Mouse (Mus musculus): ENCODE measurements around the gene Zdhhc4.

The Zdhhc4 gene

GRCm38 (mm10) chr5:143328690-143329495, at the start of gene Zdhhc4:
Gene Zdhhc4, minus strand, starts transcription at chr5:143329256.
- DNase-seq (ENCODE audit: low read depth, low spot score) = peak; percentile 77

GRCm38 (mm10) chr5:143376156-143376555, 47.1 kb upstream of the Zdhhc4 start:
- peak; percentile 59 for DNase-seq (ENCODE audit: low read depth, low spot score)

- peak; percentile 73 for DNase-seq (ENCODE audit: low read depth, low spot score)
Measured at GRCm38 (mm10) chr5:143375242-143375641, 46.2 kb upstream of the Zdhhc4 start.

- DNase-seq (ENCODE audit: low read depth, low spot score) = peak; percentile 87
Measured at GRCm38 (mm10) chr5:143372818-143373217, 43.8 kb upstream of the Zdhhc4 start.

GRCm38 (mm10) chr5:143371146-143371510, 42.1 kb upstream of the Zdhhc4 start:
- DNase-seq (ENCODE audit: low read depth, low spot score) = no peak

DNA sequence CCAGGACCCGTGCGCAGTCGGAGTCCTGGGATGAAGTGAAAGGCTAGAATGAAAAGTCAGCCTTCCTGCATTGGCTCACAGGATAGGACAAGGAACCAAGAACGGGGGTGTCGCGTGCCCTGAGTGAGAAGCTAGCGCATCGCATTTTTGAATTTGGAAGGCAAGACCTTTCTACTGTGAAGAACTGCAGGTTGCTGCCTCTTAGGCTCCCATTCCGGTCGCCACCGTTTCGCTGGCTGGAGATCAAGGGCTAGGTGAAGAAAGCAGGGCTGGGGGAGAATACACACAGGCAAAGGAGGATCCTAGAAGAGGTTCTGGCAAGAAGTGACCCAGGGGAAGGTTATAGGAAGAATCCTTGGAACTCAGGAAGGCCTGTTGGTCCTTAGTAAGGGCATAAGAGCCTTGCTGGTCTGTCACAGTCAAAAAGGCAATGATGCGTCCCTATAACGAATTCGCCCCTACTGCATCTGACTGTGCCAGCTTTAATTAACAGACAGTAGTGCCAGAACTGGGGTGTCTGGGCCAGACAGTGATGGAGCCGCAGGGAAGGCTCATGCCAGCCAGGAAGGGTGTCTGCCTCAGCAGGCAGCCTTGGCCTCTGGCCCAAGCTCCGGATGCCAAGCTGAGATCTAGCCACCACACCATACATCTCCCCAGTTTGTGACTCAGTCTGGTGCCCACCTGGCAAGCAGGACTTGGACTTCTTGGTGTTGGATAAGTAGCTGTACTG, 41.5 kb upstream of the Zdhhc4 start:
- DNase-seq (ENCODE audit: low read depth, low spot score) = no peak

DNA sequence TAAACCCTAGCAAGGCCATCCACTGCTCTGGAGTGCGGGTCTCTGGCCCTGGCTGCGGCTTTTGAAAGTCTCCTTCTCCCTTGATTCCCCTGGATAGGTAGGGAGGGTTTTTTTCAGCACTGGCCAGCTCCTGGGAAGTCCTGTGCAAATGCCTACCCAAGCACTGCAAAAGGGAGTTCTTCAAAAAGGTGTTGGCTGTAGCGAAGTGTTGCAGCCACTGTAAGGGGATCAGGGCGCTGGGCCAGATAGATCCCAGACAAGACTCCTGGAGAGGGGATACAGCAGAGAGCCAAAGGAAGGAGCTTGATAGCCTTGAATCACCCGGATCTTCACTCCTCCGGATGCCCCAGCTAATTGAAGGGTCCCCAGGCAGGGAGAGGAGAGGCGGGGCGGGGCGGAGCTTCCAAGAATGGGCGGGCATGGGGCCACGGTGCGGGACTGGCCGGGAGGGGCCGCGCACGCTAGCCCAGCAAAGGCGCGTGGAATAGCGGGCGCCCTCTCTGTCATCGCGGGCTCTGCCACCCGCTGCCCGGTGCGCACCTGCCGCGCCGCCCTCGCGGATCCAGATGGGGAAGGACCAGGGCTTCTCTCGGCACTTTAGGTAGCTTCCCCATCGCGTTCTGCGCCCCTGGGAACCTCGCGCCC, 40.7 kb upstream of the Zdhhc4 start:
- peak; percentile 75 for DNase-seq (ENCODE audit: low read depth, low spot score)

DNA sequence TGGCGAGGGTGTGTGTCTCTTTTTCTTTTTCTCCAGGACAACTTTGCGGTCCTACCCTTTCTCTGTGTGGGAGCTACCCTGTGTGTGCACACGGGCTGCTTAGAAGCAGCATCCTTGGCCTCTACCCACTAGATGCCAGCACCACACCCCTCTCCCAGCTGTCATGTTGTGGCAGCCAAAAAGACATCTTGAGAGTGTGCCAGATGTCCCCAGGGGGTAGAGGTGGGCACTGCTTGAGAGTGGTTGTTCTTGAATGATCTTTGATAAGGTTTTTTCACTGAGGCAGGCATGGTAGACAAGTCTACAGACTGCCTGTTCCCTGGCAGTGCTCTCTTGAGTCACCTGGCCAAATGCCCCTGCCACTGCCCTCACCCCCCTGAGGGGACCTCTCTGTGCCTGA, 38.9 kb upstream of the Zdhhc4 start:
- DNase-seq (ENCODE audit: low read depth, low spot score) = no peak

- no peak for DNase-seq (ENCODE audit: low read depth, low spot score)
Measured at GRCm38 (mm10) chr5:143363678-143364615, 34.9 kb upstream of the Zdhhc4 start.

DNA sequence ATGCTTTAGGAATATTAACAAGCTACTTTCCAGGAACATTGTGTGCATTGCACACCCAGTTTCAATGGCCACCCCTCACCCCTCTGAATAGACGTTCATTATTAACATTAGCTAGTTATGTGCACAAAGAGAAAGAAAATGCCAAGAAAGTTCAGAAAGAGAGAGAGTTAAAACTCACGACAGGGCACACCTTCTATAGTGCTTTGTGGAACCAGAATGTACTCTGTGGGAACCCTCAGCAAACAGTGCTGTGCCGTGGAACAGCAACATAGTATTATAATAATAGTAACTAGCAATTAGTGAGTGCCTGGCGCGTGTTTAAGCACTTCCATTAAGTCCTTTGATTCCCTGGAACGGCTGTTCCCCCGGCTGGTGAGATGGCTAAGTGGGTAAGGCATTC, 32.4 kb upstream of the Zdhhc4 start:
- DNase-seq (ENCODE audit: low read depth, low spot score) = no peak

DNA sequence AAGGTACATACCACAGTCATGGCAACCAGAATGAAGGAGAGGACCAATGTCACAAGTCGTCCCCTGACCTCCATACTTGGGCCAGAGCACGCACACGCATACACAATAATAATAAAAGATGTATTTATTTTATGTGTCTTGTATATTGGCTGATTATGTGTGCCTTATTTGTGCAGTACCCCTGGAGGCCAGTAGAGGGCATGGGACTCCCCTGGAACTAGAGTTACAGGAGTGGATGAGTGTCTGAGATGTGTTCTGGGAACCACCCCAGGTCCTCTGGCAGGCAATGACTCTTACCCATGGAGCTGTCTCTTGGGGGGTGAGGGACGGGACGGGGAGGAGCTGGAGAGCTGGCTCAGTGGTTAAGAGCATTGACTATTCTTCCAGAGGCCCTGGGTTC, 30.9 kb upstream of the Zdhhc4 start:
- DNase-seq (ENCODE audit: low read depth, low spot score) = peak; percentile 76

GRCm38 (mm10) chr5:143359263-143359662, 30.2 kb upstream of the Zdhhc4 start:
- DNase-seq (ENCODE audit: low read depth, low spot score) = peak; percentile 59

GRCm38 (mm10) chr5:143357564-143357963, 28.5 kb upstream of the Zdhhc4 start:
- DNase-seq (ENCODE audit: low read depth, low spot score) = peak; percentile 37

DNA sequence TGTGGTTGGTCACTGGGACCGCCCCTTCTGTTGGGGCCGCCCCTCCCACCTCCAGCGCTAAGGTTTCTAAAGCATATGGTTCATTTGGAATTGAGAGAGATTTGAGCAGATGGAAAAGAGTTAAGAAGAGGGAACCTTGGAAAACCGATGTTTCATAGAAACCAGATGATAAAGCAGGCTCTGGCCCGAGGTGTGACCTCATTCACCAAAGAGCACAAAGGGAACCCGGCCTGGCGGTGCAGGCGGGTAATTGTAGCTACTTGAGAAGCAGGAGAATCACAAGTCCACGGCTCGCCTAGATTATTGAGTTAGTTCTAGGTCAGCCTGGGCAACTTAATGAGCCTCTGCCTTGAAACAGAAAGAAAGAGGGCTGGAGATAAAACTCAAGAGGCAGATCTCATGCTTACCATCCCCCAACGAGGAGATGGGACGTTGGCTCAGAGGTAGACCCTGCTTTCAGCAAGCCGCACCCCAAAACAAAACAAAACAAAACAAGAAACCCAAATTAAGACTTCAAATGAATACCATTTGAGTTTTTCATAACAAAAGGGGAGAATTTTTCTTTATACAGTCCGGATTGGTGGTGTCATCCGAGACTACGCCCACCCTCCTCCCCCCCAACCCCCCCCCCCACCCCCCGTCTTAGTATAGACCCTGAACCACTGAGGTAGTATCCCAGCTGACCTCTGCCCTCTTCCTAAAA, 27.8 kb upstream of the Zdhhc4 start, which contains the start of gene Grid2ip:
TSS of gene Grid2ip (plus strand) at position 653 of the 703 bp plus-strand sequence.
- peak; percentile 39 for DNase-seq (ENCODE audit: low read depth, low spot score)

DNA sequence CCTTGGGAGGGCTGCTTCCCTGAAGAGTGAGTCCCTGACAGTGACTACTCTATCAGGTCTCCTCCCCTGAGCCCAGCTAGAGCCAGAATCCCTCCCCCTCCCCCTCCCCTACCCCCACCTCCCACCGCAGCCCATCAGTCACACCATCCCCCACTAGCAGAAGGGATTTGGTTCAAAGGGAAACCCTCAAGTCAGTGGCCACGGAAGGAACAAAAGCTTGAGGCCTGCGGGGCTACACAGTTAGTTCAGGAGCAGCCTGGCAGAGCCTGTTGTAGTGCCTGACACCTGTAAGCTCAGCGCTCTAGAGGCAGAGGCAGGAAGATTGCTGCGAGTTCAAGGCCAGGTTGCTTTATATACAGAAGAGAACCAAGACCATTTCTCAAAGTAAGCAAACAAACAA, 27.0 kb upstream of the Zdhhc4 start:
- DNase-seq (ENCODE audit: low read depth, low spot score) = peak; percentile 54

DNA sequence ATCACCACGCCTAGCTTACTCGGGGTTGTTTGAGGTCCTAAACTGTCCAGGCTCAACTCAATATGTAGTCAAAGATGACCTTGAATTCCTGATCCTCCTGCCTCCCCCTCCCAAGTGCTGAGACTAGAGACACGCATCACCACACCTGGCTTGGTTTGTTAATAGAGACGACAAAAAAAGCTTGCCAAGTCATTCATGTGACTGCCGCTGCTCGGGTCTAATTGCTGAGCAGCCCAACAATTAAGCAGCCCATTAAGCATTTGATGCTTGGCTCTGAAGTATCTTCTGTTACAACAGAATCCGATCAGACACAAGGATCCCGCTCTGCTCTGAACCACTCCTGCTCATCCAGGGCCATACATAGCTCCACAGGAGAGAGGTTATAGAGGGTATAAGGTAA, 17.3 kb upstream of the Zdhhc4 start:
- DNase-seq (ENCODE audit: low read depth, low spot score) = no peak

DNA sequence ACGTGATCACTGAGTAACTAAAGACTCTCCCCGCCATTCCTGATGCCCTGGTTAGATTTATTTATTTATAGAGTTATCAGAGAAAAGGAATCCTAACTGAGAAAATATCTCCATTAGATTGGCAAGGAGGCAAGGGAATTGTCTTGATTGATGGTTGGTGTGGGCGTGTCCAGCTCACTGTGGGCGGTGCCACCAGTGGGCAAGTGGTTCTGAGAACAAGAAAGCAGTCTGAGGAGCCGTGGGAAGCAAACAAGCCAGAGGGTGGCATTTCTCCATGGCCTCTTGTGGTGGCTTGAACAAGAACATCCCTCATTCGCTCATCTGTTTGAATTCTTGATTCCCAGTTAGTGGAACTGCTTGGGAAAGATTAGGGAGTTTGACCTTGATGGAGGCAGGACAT, 10.5 kb upstream of the Zdhhc4 start:
- DNase-seq (ENCODE audit: low read depth, low spot score) = peak; percentile 45

DNA sequence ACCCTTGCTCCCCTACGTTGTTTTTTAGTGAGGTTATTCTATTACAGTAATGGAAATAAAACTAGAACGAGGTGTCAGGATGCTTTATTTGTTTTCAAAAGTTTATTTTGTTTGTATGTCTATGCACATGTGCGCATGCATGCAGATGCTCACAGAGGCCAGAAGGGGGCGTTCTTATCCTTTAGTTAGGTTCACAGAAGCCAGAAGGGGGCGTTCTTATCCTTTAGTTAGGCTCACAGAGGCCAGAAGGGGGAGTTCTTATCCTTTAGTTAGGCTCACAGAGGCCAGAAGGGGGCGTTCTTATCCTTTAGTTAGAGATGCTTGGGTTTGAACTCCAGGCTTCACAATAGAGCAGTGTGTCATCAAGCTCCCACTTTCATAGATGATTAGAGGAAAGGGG, 7.5 kb upstream of the Zdhhc4 start:
- peak; percentile 39 for DNase-seq (ENCODE audit: low read depth, low spot score)

GRCm38 (mm10) chr5:143335089-143335460, 6.0 kb upstream of the Zdhhc4 start:
- no peak for DNase-seq (ENCODE audit: low read depth, low spot score)

- no peak for DNase-seq (ENCODE audit: low read depth, low spot score)
Measured at GRCm38 (mm10) chr5:143334418-143335088, 5.5 kb upstream of the Zdhhc4 start.

Data from ES-CJ7 (cell line).